Mouse (Mus musculus): ENCODE results near the gene Col4a4.

Col4a4 gene

DNA sequence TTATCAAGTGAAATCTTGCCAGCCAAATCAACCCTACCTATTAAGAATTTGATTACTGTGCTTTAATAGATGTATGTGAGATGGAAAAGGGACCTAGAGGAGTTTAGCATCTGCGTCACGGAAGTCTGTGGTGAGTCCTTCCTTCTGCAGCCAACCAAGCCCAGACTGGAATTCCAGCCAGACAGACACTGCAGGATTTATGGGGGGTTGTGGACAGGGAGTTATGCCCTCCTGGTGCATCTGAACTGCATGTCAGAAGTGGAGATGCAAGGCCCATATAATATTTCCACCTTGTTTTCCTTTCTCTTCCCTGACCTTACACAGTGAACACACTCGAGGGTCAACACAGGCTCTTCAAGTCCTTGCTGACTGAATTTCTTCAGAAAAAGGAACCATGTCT lies 176.1 kb downstream of the Col4a4 start:
- DNase-seq = no peak

GRCm38 (mm10) chr1:82409271-82409670 lies 177.4 kb downstream of the Col4a4 start:
- DNase-seq = peak in 1 of 2 experiments; percentile 21

DNA sequence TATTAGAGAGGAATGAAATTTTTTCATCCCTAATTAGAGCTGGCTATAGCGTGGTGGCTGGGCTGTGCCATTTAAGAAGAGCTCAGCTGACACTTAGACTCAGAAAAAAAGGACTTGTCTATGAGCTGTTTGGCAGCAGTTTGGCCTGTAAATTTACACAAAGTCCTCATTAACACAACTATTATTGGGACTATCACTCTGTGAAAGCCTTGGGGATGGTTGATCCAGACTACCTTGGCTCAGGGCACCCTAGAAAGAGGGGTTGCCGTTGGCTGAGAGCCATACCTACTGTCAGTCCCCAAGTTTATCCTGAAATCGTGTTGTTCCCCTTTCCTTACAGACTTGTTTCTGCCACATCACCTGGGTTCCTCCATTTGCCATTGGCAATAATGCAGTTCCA lies 178.9 kb downstream of the Col4a4 start:
- DNase-seq = no peak
